Mouse (Mus musculus) sigmoid colon, adult 10 weeks (tissue): Measurements from ENCODE around the gene Slc24a5. TPM values are rescaled to one million over a fixed set of nuclear protein-coding genes. Genes with fewer than 3 reads are reported as not detected.

ENCODE experiments used
- polyA plus RNA-seq: library from polyadenylated mRNA; stranded (reverse); fragments of 350-450 nt; fragmentation: Illumina TruSeq; extraction: RNeasy Lipid Tissue Mini Kit (QIAGEN cat#74804); gene quantifications from one replicate; pipeline ENCODE4 v1.2.3, GENCODE M21; 2014; ENCODE audit warnings: low read depth, low replicate concordance

Gene Slc24a5
- polyA plus RNA-seq = 0.57 TPM

DNA sequence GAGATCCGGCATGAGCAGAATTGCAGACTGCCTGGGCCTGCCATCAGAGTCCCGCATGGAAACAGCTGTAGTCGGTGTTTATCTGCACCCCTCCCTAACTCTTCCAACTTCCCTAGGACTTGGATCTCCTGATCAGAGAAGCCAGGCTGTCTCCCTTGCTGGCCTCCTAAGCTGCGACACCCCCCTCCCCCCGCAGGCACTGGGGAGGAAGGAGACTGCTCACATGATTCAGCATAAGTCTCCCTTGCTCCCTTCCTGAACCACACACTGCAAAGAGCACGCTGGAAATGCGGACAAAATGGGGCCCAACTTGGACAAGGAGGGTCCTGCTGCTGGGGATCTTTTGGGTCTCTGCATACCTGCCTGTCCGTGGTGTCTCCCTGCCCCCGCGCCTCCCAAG lies at the start of gene Slc24a5:
Slc24a5 (plus strand) TSS at position 231 of the 400 bp plus-strand sequence.

DNA sequence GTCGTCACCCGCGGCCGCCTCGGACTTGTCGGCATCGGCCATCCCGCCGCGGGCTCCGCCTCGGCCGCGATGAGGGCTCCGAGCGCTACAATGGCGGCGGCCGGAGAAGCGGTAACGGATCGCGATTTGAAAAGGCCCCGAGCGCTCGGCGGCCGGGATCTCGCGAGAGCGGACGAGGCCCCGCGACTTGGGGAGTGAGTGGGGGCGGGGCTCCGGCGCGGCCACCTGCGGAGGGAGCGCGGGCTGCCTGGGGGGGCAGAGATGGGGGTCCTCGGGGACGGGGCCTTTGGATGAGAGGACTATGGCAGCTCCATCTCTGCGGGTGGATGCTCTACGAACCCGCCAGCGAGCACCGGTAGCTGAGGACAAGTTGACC lies 55.5 kb downstream of the Slc24a5 start, which contains the start of gene Myef2:
Myef2 (minus strand) TSS at position 185 of the 376 bp plus-strand sequence.

DNA sequence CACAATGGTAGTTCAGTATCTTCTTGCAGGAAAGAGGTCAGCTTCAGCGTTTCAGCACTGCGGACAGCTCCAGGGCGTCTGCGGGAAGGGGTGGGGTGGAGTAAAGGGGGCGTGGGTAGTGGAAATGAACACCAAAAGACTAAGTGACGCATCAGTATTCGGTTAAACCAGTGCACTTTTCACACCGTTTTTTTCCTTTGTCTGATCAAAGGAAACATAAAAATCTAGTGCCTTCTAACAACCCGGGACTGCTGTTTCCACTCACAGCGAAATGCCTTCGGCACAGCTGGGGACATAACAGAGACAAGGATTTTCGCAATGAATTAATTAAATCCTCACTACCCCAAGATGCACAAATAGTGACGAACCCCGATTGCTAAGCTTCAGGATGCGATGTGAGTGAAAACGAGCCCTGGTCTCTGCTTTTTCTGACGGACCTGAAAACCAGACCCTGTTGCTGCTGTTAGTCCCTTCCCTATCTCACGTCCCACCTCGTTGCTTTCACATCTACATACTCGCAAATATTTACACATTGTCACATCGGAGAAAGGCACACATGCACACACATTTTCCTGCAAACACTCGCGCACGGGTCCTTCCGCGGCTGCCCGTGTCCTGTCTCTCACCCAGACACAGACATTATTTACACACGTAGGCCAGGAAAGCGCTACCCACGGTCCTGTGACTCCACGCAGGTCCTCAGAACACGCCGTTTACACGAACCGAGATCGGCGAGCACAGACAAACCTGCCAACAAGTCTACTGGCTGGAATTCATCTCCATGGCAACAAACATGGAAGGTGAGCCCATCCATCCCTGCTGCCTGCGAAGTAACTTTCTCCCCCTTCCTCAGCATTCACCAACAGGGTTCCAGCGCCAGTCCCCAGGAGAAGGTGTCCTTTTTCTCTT lies 68.2 kb downstream of the Slc24a5 start, which contains the start of gene Ctxn2:
Ctxn2 (plus strand) TSS at position 790 of the 909 bp plus-strand sequence.

Other genes with a start within 250 kb of the Slc24a5 start
- 45.9 TPM for gene Myef2, start 55.5 kb downstream of the Slc24a5 start, polyA plus RNA-seq
- gene Ctxn2, start 68.6 kb downstream of the Slc24a5 start, polyA plus RNA-seq = not detected
- not detected for gene Slc12a1, start 84.4 kb downstream of the Slc24a5 start, polyA plus RNA-seq
- gene Dut, start 179.1 kb downstream of the Slc24a5 start, polyA plus RNA-seq = 17.7 TPM